Mouse (Mus musculus) CH12.LX (cell line): ENCODE data around the gene Arl11. TPM values are rescaled to one million over a fixed set of nuclear protein-coding genes. Genes with fewer than 3 reads are reported as not detected.
A peak's percentile ranks its signal among the peaks of the same experiment; 100 is the strongest.

ENCODE experiments used
- DNase-seq: peaks from one replicate; pipeline ENCODE4 v3.0.0-alpha.2; 2013; ENCODE audit errors: extremely low read depth
- H3K27ac ChIP-seq: 2 replicates; pipeline ENCODE4 v1.5.1; 2012; ENCODE audit warnings: low read depth, mild to moderate bottlenecking, control low read depth, moderate library complexity; ENCODE audit not compliant: insufficient read depth
- H3K27me3 ChIP-seq: replicated peaks from 2 replicates; pipeline ENCODE3; 2012; ENCODE audit warnings: inconsistent platforms
- H3K36me3 ChIP-seq, 2 experiments: replicated peaks in 1 of 2; 2 replicates each; pipeline versions ENCODE3 to v1.6.1; 2012; ENCODE audit warnings: inconsistent platforms in 1 of 2, low read length in 1 of 2, mild to moderate bottlenecking in 1 of 2, mixed read lengths in 1 of 2, moderate library complexity in 1 of 2; ENCODE audit not compliant: control insufficient read depth in 1 of 2, insufficient read depth in 1 of 2
- H3K4me1 ChIP-seq, 2 experiments: 2 replicates each; pipeline ENCODE4 v1.6.1; 2012; ENCODE audit warnings: inconsistent platforms in 1 of 2, moderate library complexity in 1 of 2; ENCODE audit not compliant: insufficient read depth in 2 of 2, control insufficient read depth in 1 of 2
- H3K4me2 ChIP-seq: 2 replicates; pipeline ENCODE4 v1.6.1; 2012; ENCODE audit warnings: low read depth, mild to moderate bottlenecking, control low read depth; ENCODE audit not compliant: poor library complexity, insufficient read depth, severe bottlenecking
- H3K4me3 ChIP-seq, 3 experiments: fragments of 150-350 bp in 1 of 3; sonication (generic) in 1 of 3; replicated peaks in 1 of 3; 2 replicates each; pipeline versions ENCODE3 to v1.5.1; 2011 to 2012; ENCODE audit warnings: low read depth in 2 of 3, low read length in 2 of 3, mild to moderate bottlenecking in 2 of 3, moderate library complexity in 2 of 3, control low read depth in 1 of 3, improper control_type of control experiment in 1 of 3, inconsistent platforms in 1 of 3, mixed read lengths in 1 of 3; ENCODE audit not compliant: poor library complexity in 1 of 3
- H3K79me2 ChIP-seq: replicated peaks from 2 replicates; pipeline ENCODE4 v1.6.1; 2012; ENCODE audit warnings: mild to moderate bottlenecking, moderate library complexity; ENCODE audit not compliant: control insufficient read depth, poor library complexity, insufficient read depth, severe bottlenecking; ENCODE audit errors: extremely low read depth
- H3K9ac ChIP-seq: 2 replicates; pipeline ENCODE4 v1.6.1; 2012; ENCODE audit warnings: low read depth, mild to moderate bottlenecking, control low read depth, moderate library complexity; ENCODE audit not compliant: insufficient read depth
- H3K9me3 ChIP-seq: replicated peaks from 2 replicates; pipeline ENCODE3; 2012; ENCODE audit warnings: low read length, inconsistent platforms, mixed read lengths
- BHLHE40 ChIP-seq: IDR thresholded peaks from 2 replicates; pipeline ENCODE4 v1.6.1; 2011; ENCODE audit warnings: mild to moderate bottlenecking, low read depth, low read length, improper control_type of control experiment
- CHD1 ChIP-seq: IDR thresholded peaks from 2 replicates; pipeline ENCODE4 v1.6.1; 2012; ENCODE audit warnings: low read depth, low read length, improper control_type of control experiment, inconsistent platforms
- CHD2 ChIP-seq: IDR thresholded peaks from 2 replicates; pipeline ENCODE4 v1.6.1; 2011; ENCODE audit warnings: low read length, improper control_type of control experiment
- E2F4 ChIP-seq: IDR thresholded peaks from 2 replicates; pipeline ENCODE4 v1.6.1; 2011; ENCODE audit warnings: low read depth, low read length, improper control_type of control experiment; ENCODE audit not compliant: insufficient replicate concordance
- EP300 ChIP-seq: IDR thresholded peaks from 2 replicates; pipeline ENCODE4 v1.6.1; 2011; ENCODE audit warnings: low read length, improper control_type of control experiment
- ETS1 ChIP-seq: conservative IDR thresholded peaks from 2 replicates; pipeline ENCODE4 v1.6.1; 2012; ENCODE audit warnings: low read depth, mild to moderate bottlenecking, inconsistent platforms, low read length, improper control_type of control experiment, moderate library complexity
- HCFC1 ChIP-seq: IDR thresholded peaks from 2 replicates; pipeline ENCODE4 v1.6.1; 2012; ENCODE audit warnings: low read depth, mild to moderate bottlenecking, inconsistent platforms, low read length, improper control_type of control experiment
- KAT2A ChIP-seq: IDR thresholded peaks from 2 replicates; pipeline ENCODE4 v1.6.1; 2012; ENCODE audit warnings: low read length, improper control_type of control experiment, inconsistent platforms; ENCODE audit not compliant: insufficient replicate concordance
- MAX ChIP-seq: IDR thresholded peaks from 2 replicates; pipeline ENCODE4 v1.6.1; 2011; ENCODE audit warnings: low read length, improper control_type of control experiment
- MYC ChIP-seq: IDR thresholded peaks from 2 replicates; pipeline ENCODE4 v1.6.1; 2011; ENCODE audit warnings: low read depth, mild to moderate bottlenecking, improper control_type of control experiment, low read length
- NELFE ChIP-seq: IDR thresholded peaks from 2 replicates; pipeline ENCODE4 v1.6.1; 2011; ENCODE audit warnings: low read depth, low read length, improper control_type of control experiment
- POLR2A ChIP-seq: IDR thresholded peaks from 2 replicates; pipeline ENCODE4 v1.6.1; 2011; ENCODE audit warnings: low read depth, mild to moderate bottlenecking, improper control_type of control experiment, low read length
- RAD21 ChIP-seq: IDR thresholded peaks from 2 replicates; pipeline ENCODE4 v1.6.1; 2011; ENCODE audit warnings: low read depth, mild to moderate bottlenecking, low read length, improper control_type of control experiment, moderate library complexity
- TCF12 ChIP-seq: IDR thresholded peaks from 2 replicates; pipeline ENCODE4 v1.6.1; 2014; ENCODE audit warnings: low read depth, mild to moderate bottlenecking, inconsistent platforms, low read length, improper control_type of control experiment
- USF2 ChIP-seq: conservative IDR thresholded peaks from 2 replicates; pipeline ENCODE4 v1.6.1; 2011; ENCODE audit warnings: low read depth, low read length, improper control_type of control experiment
- ZC3H11A ChIP-seq: IDR thresholded peaks from 2 replicates; pipeline ENCODE4 v1.6.1; 2012; ENCODE audit warnings: low read depth, mild to moderate bottlenecking, inconsistent platforms, low read length, improper control_type of control experiment
- ZMIZ1 ChIP-seq: IDR thresholded peaks from 2 replicates; pipeline ENCODE4 v1.6.1; 2012; ENCODE audit warnings: low read depth, mild to moderate bottlenecking, inconsistent platforms, low read length, improper control_type of control experiment
- ZNF384 ChIP-seq: IDR thresholded peaks from 2 replicates; pipeline ENCODE4 v1.6.1; 2012; ENCODE audit warnings: low read depth, low read length, improper control_type of control experiment, inconsistent platforms
- dilution Hi-C: fragments of 300-500 bp; cut with MboI; formaldehyde crosslinking; loops from 2 replicates; pipeline ENCODE4 v1.14.3; 2020; ENCODE audit warnings: low sequenced_read_pairs; ENCODE audit not compliant: extremely low pct_unique_long_range_greater_than_20kb, extremely low pct_ligation_motif_present
- in situ Hi-C: fragments of 300-500 bp; cut with MboI; formaldehyde crosslinking; loops from 3 replicates; pipeline ENCODE4 v1.14.3; 2019; ENCODE audit warnings: low sequenced_read_pairs, low pct_ligation_motif_present, low pct_unique_long_range_greater_than_20kb, mixed read lengths
- polyA plus RNA-seq: library from polyadenylated mRNA; unstranded; fragments of >175 nt; gene quantifications from 2 replicates; pipeline ENCODE4 v1.2.1, GENCODE M21; 2012; ENCODE audit warnings: low read depth; ENCODE audit not compliant: insufficient read length
- total RNA-seq, 2 experiments: library from RNA; depleted of rRNA; stranded (reverse); fragments of 300-350 nt in 1 of 2; fragments of >200 nt in 1 of 2; gene quantifications; 2 replicates each; pipeline ENCODE4 v1.2.3; 2012 to 2014

The Arl11 gene
- total and polyA plus RNA-seq, 3 experiments: 1.1 to 12.2 (median 11.7) TPM

DNA sequence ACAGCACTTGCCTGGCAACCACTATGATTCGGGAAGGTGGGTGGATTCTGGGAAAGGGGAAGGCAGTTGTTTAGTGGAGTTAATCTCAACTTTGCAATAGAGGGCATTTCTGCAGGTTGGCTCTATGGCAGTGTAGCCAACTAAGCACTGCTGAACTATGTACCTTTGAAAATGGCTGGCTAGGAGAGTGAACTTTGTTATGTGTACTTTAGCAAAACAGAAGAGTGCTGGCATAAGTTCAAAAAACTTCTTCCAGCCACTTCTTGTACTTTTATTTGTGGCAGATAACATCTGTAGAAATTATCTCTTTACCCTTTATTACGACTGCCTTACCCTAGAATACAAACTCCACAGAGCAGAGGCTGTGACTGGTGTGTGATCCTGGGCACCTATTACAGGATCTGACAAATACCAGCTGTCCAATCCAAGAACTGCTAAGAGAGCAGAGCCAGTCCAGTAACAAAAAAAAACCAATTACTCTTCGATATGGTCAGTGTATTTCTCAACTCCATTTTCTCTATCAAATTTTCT is 51.5 kb downstream of the Arl11 start:
- Histone ChIP-seq H3K4me2 (peak overlapping the region; percentile 55; the same call in 1 of the 2 replicates), H3K4me3 (peak overlapping the region in 2 of 3 experiments; percentile 38 to 67), H3K9ac (peak overlapping the region; percentile 22; the same call in 1 of the 2 replicates), H3K4me1 (peaks cover 4 to 26% of the 10 kb centered on the region in 2 experiments), H3K9me3 (no peaks in the 10 kb centered on the region), H3K27ac (no peak overlapping the region; the same call in 1 of the 2 replicates), H3K79me2 (no peaks in the 10 kb centered on the region), H3K27me3 (no peaks in the 10 kb centered on the region), H3K36me3 (peaks cover 0 to 41% of the 10 kb centered on the region in 2 experiments)
- in situ Hi-C loops (no loop called here), dilution Hi-C loops (no loop called here)
- no peak for DNase-seq
- no peak for TF ChIP-seq POLR2A
- TF ChIP-seq CHD1: no peak
- TF ChIP-seq TCF12: no peak
- TF ChIP-seq BHLHE40: no peak
- TF ChIP-seq KAT2A: no peak
- TF ChIP-seq CHD2: no peak
- no peak for TF ChIP-seq NELFE
- no peak for TF ChIP-seq RAD21
- no peak for TF ChIP-seq EP300
- TF ChIP-seq ZMIZ1: no peak
- no peak for TF ChIP-seq HCFC1
- no peak for TF ChIP-seq USF2
- TF ChIP-seq E2F4: no peak
- no peak for TF ChIP-seq MAX
- no peak for TF ChIP-seq MYC
- TF ChIP-seq ZNF384: no peak
- TF ChIP-seq ETS1: no peak
- no peak for TF ChIP-seq ZC3H11A

Other genes with a start within 250 kb of the Arl11 start
- 5.3 and 6.6 TPM in 2 replicates for gene Sacs, start 171.3 kb upstream of the Arl11 start, total RNA-seq (2012; rRNA removed)
- gene Sacs, start 171.3 kb upstream of the Arl11 start, total RNA-seq (2014; rRNA removed): 6.6 and 7.0 TPM in 2 replicates
- 6.1 and 6.7 TPM in 2 replicates for gene Sacs, start 171.3 kb upstream of the Arl11 start, polyA plus RNA-seq
- gene Sgcg, start 51.3 kb upstream of the Arl11 start, total RNA-seq (2012; rRNA removed): not detected in 2 replicates
- not detected in 2 replicates for gene Sgcg, start 51.3 kb upstream of the Arl11 start, total RNA-seq (2014; rRNA removed)
- gene Sgcg, start 51.3 kb upstream of the Arl11 start, polyA plus RNA-seq: not detected in 2 replicates
- 3.6 and 3.7 TPM in 2 replicates for gene Ebpl, start 50.7 kb downstream of the Arl11 start, total RNA-seq (2012; rRNA removed)
- gene Ebpl, start 50.7 kb downstream of the Arl11 start, total RNA-seq (2014; rRNA removed): 4.8 TPM in 2 replicates
- 10.2 and 12.9 TPM in 2 replicates for gene Ebpl, start 50.7 kb downstream of the Arl11 start, polyA plus RNA-seq
- 21.3 and 28.2 TPM in 2 replicates for gene Kpna3, start 130.1 kb downstream of the Arl11 start, total RNA-seq (2012; rRNA removed)
- gene Kpna3, start 130.1 kb downstream of the Arl11 start, total RNA-seq (2014; rRNA removed): 75.4 and 83.9 TPM in 2 replicates
- 70.4 and 85.9 TPM in 2 replicates for gene Kpna3, start 130.1 kb downstream of the Arl11 start, polyA plus RNA-seq
- gene Spryd7, start 247.1 kb downstream of the Arl11 start, total RNA-seq (2012; rRNA removed): 10.6 and 11.1 TPM in 2 replicates
- 23.1 and 24.2 TPM in 2 replicates for gene Spryd7, start 247.1 kb downstream of the Arl11 start, total RNA-seq (2014; rRNA removed)
- gene Spryd7, start 247.1 kb downstream of the Arl11 start, polyA plus RNA-seq: 14.0 and 15.3 TPM in 2 replicates